Mouse (Mus musculus): Measurements from ENCODE around the gene Bcl11a. TPM values are rescaled to one million over a fixed set of nuclear protein-coding genes. Genes with fewer than 3 reads are reported as not detected.

Bcl11a gene
- total RNA-seq, 1 experiment from 2014 or later = 69.0 TPM

- ATAC-seq (replicated peaks in 1 of 2; ENCODE audit: insufficient read depth in 1 of 2, low FRiP score in 2 of 2, low TSS enrichment in 1 of 2, low read depth in 1 of 2, poor library complexity in 2 of 2, severe bottlenecking in 2 of 2) = peak; percentile 89 to 91
Observed at GRCm38 (mm10) chr11:24200310-24200709, 122.5 kb downstream of the Bcl11a start.

- no peak for ATAC-seq (replicated peaks in 1 of 2; ENCODE audit: insufficient read depth in 1 of 2, low FRiP score in 2 of 2, low TSS enrichment in 1 of 2, low read depth in 1 of 2, poor library complexity in 2 of 2, severe bottlenecking in 2 of 2)
Observed at GRCm38 (mm10) chr11:24201223-24201622, 123.4 kb downstream of the Bcl11a start.

DNA sequence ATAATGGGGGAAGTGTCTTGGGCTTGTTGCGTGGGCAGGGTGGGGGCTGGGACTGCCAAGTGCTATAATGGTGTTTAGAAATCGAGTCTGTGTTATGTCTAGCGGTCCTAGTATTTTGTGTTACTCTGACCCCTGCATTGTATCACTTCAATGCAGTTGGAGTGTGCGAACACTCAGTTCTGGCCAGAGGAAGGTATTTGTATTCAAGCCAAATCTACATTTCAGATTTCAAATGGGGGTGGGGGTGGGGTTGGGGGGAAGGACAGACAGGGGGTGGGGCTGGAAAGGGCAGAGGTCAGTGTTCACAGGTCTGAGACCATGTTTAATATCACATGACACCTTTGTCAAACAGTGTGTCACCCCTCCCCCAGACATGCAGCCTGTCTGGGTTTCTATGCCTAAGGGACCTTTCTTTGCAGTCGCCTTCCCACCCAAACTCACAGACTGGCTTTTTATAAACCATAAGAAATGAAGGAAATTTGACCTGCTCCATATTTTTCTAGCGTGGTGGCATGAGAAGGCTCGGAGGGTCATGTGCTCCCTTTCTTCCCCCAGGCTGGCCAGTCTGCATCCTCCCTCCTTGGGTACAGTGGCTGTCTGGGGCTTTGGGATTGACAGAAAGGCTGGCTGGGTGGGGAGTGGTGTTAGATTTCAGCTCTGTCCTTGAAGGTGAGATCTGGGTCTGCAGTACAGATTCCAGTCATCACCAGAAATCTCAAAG, 124.9 kb downstream of the Bcl11a start:
- no peak for ATAC-seq (replicated peaks in 1 of 2; ENCODE audit: insufficient read depth in 1 of 2, low FRiP score in 2 of 2, low TSS enrichment in 1 of 2, low read depth in 1 of 2, poor library complexity in 2 of 2, severe bottlenecking in 2 of 2)

DNA sequence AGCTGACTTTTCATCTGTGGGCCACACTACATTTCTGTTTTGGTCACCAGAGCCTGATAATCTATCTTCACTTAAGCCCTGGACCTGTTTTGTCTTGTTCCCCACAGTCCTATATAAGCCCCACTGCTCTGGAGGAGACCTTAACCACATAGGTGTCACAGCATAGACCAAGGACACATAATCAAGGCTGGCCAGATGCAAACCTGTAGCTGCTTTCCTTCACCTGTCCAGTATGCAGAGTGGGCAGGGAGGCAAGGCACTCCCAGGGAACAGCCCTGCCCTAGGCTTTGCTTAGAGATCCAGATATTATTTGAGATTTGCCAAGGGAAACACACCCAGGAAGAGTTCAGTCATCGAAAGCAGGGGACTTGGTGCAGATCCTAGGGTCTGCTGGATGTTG, 125.6 kb downstream of the Bcl11a start:
- no peak for ATAC-seq (replicated peaks in 1 of 2; ENCODE audit: insufficient read depth in 1 of 2, low FRiP score in 2 of 2, low TSS enrichment in 1 of 2, low read depth in 1 of 2, poor library complexity in 2 of 2, severe bottlenecking in 2 of 2)

GRCm38 (mm10) chr11:24208951-24209351, 131.1 kb downstream of the Bcl11a start:
- ATAC-seq (replicated peaks in 1 of 2; ENCODE audit: insufficient read depth in 1 of 2, low FRiP score in 2 of 2, low TSS enrichment in 1 of 2, low read depth in 1 of 2, poor library complexity in 2 of 2, severe bottlenecking in 2 of 2) = no peak

DNA sequence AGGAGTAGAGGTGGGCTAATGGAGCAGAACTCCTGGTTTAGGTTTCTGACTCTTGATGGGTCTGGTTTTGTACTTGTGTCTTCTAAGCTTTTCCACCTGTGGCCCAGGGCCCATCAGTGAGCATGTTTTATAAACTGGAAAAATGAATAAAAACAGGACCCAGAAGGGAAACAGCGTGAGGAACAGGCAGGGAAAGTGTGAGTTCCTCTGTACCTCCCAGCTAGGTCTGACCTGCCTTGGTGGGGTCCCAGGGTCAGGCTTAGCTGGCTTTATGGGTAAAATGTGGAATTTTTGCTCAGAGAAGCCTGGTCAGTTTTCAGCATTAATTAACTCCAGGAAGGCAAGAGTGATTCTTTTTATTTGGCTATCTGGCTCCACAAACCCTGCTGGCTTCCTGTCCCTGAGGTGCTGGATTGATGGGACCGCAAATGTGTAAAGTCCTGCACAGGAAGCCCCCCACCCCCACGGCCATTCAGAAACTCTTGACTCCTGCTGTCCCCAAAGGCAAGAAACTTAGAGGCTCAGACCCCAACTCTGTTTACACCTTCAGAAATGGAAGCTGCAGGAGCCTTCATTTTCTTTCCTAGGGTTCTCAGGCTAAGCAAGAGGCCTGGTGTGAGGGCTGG, 136.8 kb downstream of the Bcl11a start:
- ATAC-seq (replicated peaks in 1 of 2; ENCODE audit: insufficient read depth in 1 of 2, low FRiP score in 2 of 2, low TSS enrichment in 1 of 2, low read depth in 1 of 2, poor library complexity in 2 of 2, severe bottlenecking in 2 of 2) = peak in 1 of 2 experiments; percentile 20; a peak in 1 of 4 replicates

DNA sequence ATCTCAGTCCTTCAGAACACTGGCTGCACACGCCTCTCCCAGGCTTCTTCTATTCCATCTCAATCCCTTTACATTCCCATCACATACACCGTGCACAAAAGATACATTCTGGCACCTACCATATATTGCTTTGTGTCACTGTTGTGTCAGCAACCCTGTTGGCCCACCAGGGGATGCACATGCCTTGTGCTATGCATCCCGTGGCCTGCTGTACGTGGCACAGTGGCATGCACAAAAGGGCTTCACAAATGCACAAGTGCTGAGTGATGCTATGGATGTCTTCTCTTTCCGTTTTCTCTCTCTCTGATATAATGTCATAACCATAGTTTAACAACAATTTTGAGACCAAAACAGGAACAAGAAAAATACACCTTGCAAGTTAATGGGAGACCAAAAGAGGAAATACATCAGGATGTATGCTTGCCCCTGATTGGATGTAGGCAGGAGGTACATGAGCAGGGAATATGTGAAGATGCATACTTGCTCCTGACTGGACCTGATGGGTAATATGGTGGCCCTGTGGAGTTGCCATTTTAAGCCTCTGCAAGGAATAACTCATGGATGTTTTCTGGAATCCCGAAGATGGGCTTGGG, 140.0 kb downstream of the Bcl11a start:
- peak; percentile 59 to 63 for ATAC-seq (replicated peaks in 1 of 2; ENCODE audit: insufficient read depth in 1 of 2, low FRiP score in 2 of 2, low TSS enrichment in 1 of 2, low read depth in 1 of 2, poor library complexity in 2 of 2, severe bottlenecking in 2 of 2)

GRCm38 (mm10) chr11:24221601-24222307, 143.9 kb downstream of the Bcl11a start:
- no peak for ATAC-seq (replicated peaks in 1 of 2; ENCODE audit: insufficient read depth in 1 of 2, low FRiP score in 2 of 2, low TSS enrichment in 1 of 2, low read depth in 1 of 2, poor library complexity in 2 of 2, severe bottlenecking in 2 of 2)

Other genes with a start within 250 kb of the Bcl11a start
- 31.7 and 35.3 TPM in 2 replicates for gene Papolg, start 182.8 kb upstream of the Bcl11a start, total RNA-seq (2017)
- gene A830031A19Rik, start 3.0 kb upstream of the Bcl11a start, total RNA-seq (2017) = not detected in 2 replicates